Comparison of ENCODE assay signal across 18 mouse cellular contexts in the genomic region with DNA sequence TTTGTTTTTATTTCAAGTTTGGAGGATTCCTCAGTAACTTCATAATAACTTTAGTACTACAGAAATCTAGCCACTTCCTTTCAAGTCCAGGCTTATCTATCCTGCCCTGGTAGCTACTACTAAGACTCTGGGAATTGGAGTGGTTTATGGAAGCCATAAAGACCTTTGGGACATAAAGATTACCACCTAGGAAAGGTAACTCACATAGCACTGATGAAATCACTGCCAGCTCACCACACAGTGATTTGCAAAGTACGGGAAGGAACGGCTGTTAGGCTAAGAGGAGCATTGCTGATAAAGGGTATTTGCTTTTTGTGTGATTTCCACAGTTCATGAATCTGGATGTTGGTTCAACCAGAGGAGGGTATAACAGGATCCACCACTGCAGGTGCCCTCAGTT.
A peak's percentile ranks its signal among the peaks of the same experiment; 100 is the strongest.
DNase-seq lines count a peak whose midpoint lies in the region; ATAC-seq and TF ChIP-seq lines count a peak whose summit lies in the region.
"Had no signal": no experiment of that assay in that cellular context is flagged by ENCODE, and none has a peak within 500 bp of the region (broad histone marks: within the 10 kb centered on the region; RNA-seq: fewer than 3 reads in every experiment).

No protein-coding gene starts in this region.

- peaks cover 2 to 3% of the 10 kb centered on the region in 2 experiments; a peak in 1 of 4 replicates for H3K4me1 ChIP-seq in MEL (ENCODE audit: control insufficient read depth in 1 of 2, insufficient read depth in 2 of 2, low read length in 2 of 2)
- H3K4me1 ChIP-seq in embryonic fibroblast, embryonic 13.5 days (ENCODE audit: control insufficient read depth, insufficient read depth, low read length) = peaks cover 26% of the 10 kb centered on the region
- peaks cover 13% of the 10 kb centered on the region; the same call in 1 of the 2 replicates for H3K4me1 ChIP-seq in intestine, postnatal 0 days (replicated peaks; ENCODE audit: control insufficient read depth, insufficient read depth, low read length)
- H3K4me1 ChIP-seq in stomach, postnatal 0 days (replicated peaks; ENCODE audit: control insufficient read depth, insufficient read depth) = peaks cover 13% of the 10 kb centered on the region
- no peaks in the 10 kb centered on the region for H3K4me1 ChIP-seq in thymus, adult 2 months (replicated peaks; ENCODE audit: control insufficient read depth, insufficient read depth, low read length)

- TF ChIP-seq CTCF in MEL (IDR thresholded peaks at IDR 0.05 in 2 of 3, conservative IDR thresholded peaks at IDR 0.05 in 1 of 3; ENCODE audit: control insufficient read depth in 1 of 3, insufficient read depth in 1 of 3, low read depth in 2 of 3, low read length in 3 of 3, poor library complexity in 1 of 3, severe bottlenecking in 1 of 3) = no peak
- no peak for TF ChIP-seq CTCF in embryonic fibroblast, embryonic 13.5 days (IDR thresholded peaks at IDR 0.05; ENCODE audit: borderline replicate concordance, insufficient read depth, low read length)
- TF ChIP-seq CTCF in intestine, postnatal 0 days (IDR thresholded peaks at IDR 0.05; ENCODE audit: low read depth) = no peak
- no peak for TF ChIP-seq CTCF in stomach, postnatal 0 days (IDR thresholded peaks at IDR 0.05; ENCODE audit: low read depth)
- no peak for TF ChIP-seq CTCF in thymus, adult 2 months (IDR thresholded peaks at IDR 0.05; ENCODE audit: borderline replicate concordance, control insufficient read depth, extremely low read depth, insufficient read depth, low read length, poor library complexity)

- TF ChIP-seq EP300 in MEL (IDR thresholded peaks at IDR 0.05; ENCODE audit: low read depth in 1 of 2, low read length in 2 of 2) = no peak
- no peak for TF ChIP-seq EP300 in stomach, postnatal 0 days (optimal IDR thresholded peaks at IDR 0.05)

- peak; percentile 91 for ATAC-seq in intestine, postnatal 0 days
- peak; percentile 39; the same call in 1 of the 2 replicates for ATAC-seq in stomach, postnatal 0 days (ENCODE audit: low FRiP score, low TSS enrichment)
- ATAC-seq: forebrain, embryonic 13.5 days; forebrain, postnatal 0 days had no signal

- TF ChIP-seq POLR2A in MEL (IDR thresholded peaks at IDR 0.05; ENCODE audit: control insufficient read depth in 1 of 2, insufficient read depth in 1 of 2, low read depth in 1 of 2, low read length in 2 of 2, poor library complexity in 1 of 2) = no peak
- TF ChIP-seq POLR2A in embryonic fibroblast, embryonic 13.5 days (IDR thresholded peaks at IDR 0.05; ENCODE audit: low read depth, low read length) = no peak
- TF ChIP-seq POLR2A in thymus, adult 2 months (IDR thresholded peaks at IDR 0.05; ENCODE audit: control insufficient read depth, extremely low read depth, insufficient read depth, low read length, poor library complexity) = no peak

- no peak for DNase-seq in MEL (ENCODE audit: low read depth, low spot score)
- DNase-seq in stomach, postnatal 0 days (ENCODE audit: low spot score) = no peak
- DNase-seq in frontal cortex, postnatal 14 days (ENCODE audit: low spot score in 2 of 2) = no peak
- DNase-seq in thymus, adult 2 months = no peak
- DNase-seq: cerebellum, adult 11-12 months; cerebellum, adult 9-11 months; cerebellum, postnatal 36 days; forebrain, postnatal 0 days; gastrocnemius, adult 2 months; gastrocnemius, postnatal 25 days; heart, adult 18-20 months; heart, postnatal 10 days had no signal

- 43% methylated on average over 2 of the region's 2 CpGs for WGBS in intestine, postnatal 0 days
- WGBS in stomach, postnatal 0 days = 60% methylated on average over 2 of the region's 2 CpGs
- WGBS in thymus, adult 2 months = 97% methylated on average over 2 of the region's 2 CpGs

- H3K27me3 ChIP-seq in MEL (ENCODE audit: control insufficient read depth in 1 of 2, insufficient read depth in 2 of 2, low read length in 2 of 2) = no peaks in the 10 kb centered on the region
- H3K27me3 ChIP-seq in intestine, postnatal 0 days (replicated peaks; ENCODE audit: control insufficient read depth, insufficient read depth, low read length) = no peaks in the 10 kb centered on the region
- H3K27me3 ChIP-seq in stomach, postnatal 0 days (ENCODE audit: control insufficient read depth, insufficient read depth, low read length) = no peaks in the 10 kb centered on the region
- no peaks in the 10 kb centered on the region for H3K27me3 ChIP-seq in thymus, adult 2 months (ENCODE audit: control insufficient read depth, insufficient read depth, low read length)
- H3K27me3 ChIP-seq: embryonic facial prominence, embryonic 13.5 days had no signal

- H3K4me2 ChIP-seq in intestine, postnatal 0 days (replicated peaks; ENCODE audit: low read depth) = no peak overlapping the region
- H3K4me2 ChIP-seq in stomach, postnatal 0 days (replicated peaks; ENCODE audit: low read depth) = no peak overlapping the region
- H3K4me2 ChIP-seq: embryonic facial prominence, embryonic 13.5 days; forebrain, embryonic 13.5 days; hindbrain, embryonic 14.5 days had no signal

- H3K9me3 ChIP-seq in MEL (replicated peaks; ENCODE audit: insufficient read depth, low read length) = no peaks in the 10 kb centered on the region
- H3K9me3 ChIP-seq in intestine, postnatal 0 days (ENCODE audit: control insufficient read depth) = no peaks in the 10 kb centered on the region
- no peaks in the 10 kb centered on the region for H3K9me3 ChIP-seq in stomach, postnatal 0 days (ENCODE audit: control insufficient read depth, low read length)
- H3K9me3 ChIP-seq: embryonic facial prominence, embryonic 13.5 days; forebrain, embryonic 13.5 days; heart, embryonic 10.5 days had no signal

- H3K4me3 ChIP-seq in MEL (ENCODE audit: control insufficient read depth in 1 of 2, insufficient read depth in 1 of 2, low read depth in 2 of 2, low read length in 2 of 2) = no peak overlapping the region
- no peak overlapping the region for H3K4me3 ChIP-seq in embryonic fibroblast, embryonic 13.5 days (ENCODE audit: insufficient read depth, low read length)
- H3K4me3 ChIP-seq in intestine, postnatal 0 days (ENCODE audit: low read depth, low read length) = no peak overlapping the region
- H3K4me3 ChIP-seq in stomach, postnatal 0 days (ENCODE audit: low read depth, low read length) = no peak overlapping the region
- H3K4me3 ChIP-seq in thymus, adult 2 months (ENCODE audit: control insufficient read depth, insufficient read depth, low read length) = no peak overlapping the region
- H3K4me3 ChIP-seq: embryonic facial prominence, embryonic 13.5 days; forebrain, embryonic 13.5 days; gastrocnemius, adult 2 months; heart, embryonic 10.5 days had no signal

- no peaks in the 10 kb centered on the region for H3K36me3 ChIP-seq in MEL (ENCODE audit: control insufficient read depth in 1 of 2, insufficient read depth in 2 of 2, low read length in 2 of 2)
- H3K36me3 ChIP-seq in intestine, postnatal 0 days (ENCODE audit: control insufficient read depth, insufficient read depth) = no peaks in the 10 kb centered on the region
- no peaks in the 10 kb centered on the region for H3K36me3 ChIP-seq in stomach, postnatal 0 days (ENCODE audit: control insufficient read depth, insufficient read depth, low read length)
- H3K36me3 ChIP-seq in thymus, adult 2 months (ENCODE audit: control insufficient read depth, insufficient read depth, low read length) = no peaks in the 10 kb centered on the region
- H3K36me3 ChIP-seq: embryonic facial prominence, embryonic 13.5 days; heart, embryonic 10.5 days had no signal

- no peaks in the 10 kb centered on the region for H3K79me2 ChIP-seq in MEL (ENCODE audit: control insufficient read depth, insufficient read depth, low read length, poor library complexity)

- H3K9ac ChIP-seq in MEL (ENCODE audit: control insufficient read depth, low read depth, low read length, poor library complexity, severe bottlenecking) = no peak overlapping the region
- H3K9ac ChIP-seq in intestine, postnatal 0 days (ENCODE audit: low read depth, low read length) = no peak overlapping the region
- H3K9ac ChIP-seq in stomach, postnatal 0 days (ENCODE audit: low read length) = no peak overlapping the region
- H3K9ac ChIP-seq: embryonic facial prominence, embryonic 13.5 days; forebrain, embryonic 13.5 days; forebrain, postnatal 0 days; hindbrain, embryonic 14.5 days had no signal

- TF ChIP-seq RAD21 in MEL (IDR thresholded peaks at IDR 0.05; ENCODE audit: low read depth, low read length) = no peak

- no peak overlapping the region for H3K27ac ChIP-seq in MEL (ENCODE audit: control insufficient read depth, low read depth, low read length)
- peak overlapping the region; percentile 21; the same call in 1 of the 2 replicates for H3K27ac ChIP-seq in embryonic fibroblast, embryonic 13.5 days (ENCODE audit: insufficient read depth, low read length)
- H3K27ac ChIP-seq in intestine, postnatal 0 days (ENCODE audit: low read depth, low read length) = peak overlapping the region; percentile 57
- H3K27ac ChIP-seq in stomach, postnatal 0 days (replicated peaks) = no peak overlapping the region
- no peak overlapping the region for H3K27ac ChIP-seq in thymus, adult 2 months (ENCODE audit: control insufficient read depth, insufficient read depth, low read length)
- H3K27ac ChIP-seq: forebrain, embryonic 13.5 days; gastrocnemius, adult 2 months; heart, embryonic 10.5 days; hindbrain, embryonic 14.5 days had no signal

TF ChIP-seq in MEL, 35 proteins besides CTCF, POLR2A, EP300 and RAD21:
- TF ChIP-seq RCOR1 (IDR thresholded peaks at IDR 0.05; ENCODE audit: low read depth, low read length) (peak; percentile 37; the same call in 1 of the 2 replicates), NRF1 (IDR thresholded peaks at IDR 0.05; ENCODE audit: insufficient read depth, low read depth, low read length, poor library complexity, severe bottlenecking) (no peak)

Comparison
In these comparisons a context has a peak if more than half of its experiments do, and no peak if none do; other contexts are left out.
1. H3K27ac ChIP-seq: peak in embryonic fibroblast, embryonic 13.5 days (single experiment) and intestine, postnatal 0 days (single experiment); none in MEL (single experiment), stomach, postnatal 0 days (single experiment) and thymus, adult 2 months (single experiment).